Mouse (Mus musculus): ENCODE measurements around the gene Rara. TPM values are rescaled to one million over a fixed set of nuclear protein-coding genes. Genes with fewer than 3 reads are reported as not detected.
A peak's percentile ranks its signal among the peaks of the same experiment; 100 is the strongest.

The Rara gene
- polyA plus RNA-seq, 1 experiment from 2014 or later = 17.3 TPM

- peak overlapping the region; percentile 31 for H3K9ac ChIP-seq (replicated peaks)
Measured at GRCm38 (mm10) chr11:98966499-98967141, 39.0 kb downstream of the Rara start.

GRCm38 (mm10) chr11:98968079-98968478 lies 40.5 kb downstream of the Rara start:
- H3K4me1 ChIP-seq = peaks cover 87% of the 10 kb centered on the region
- ATAC-seq (ENCODE audit: low FRiP score, low read depth) = no peak
- H3K36me3 ChIP-seq = peaks cover 15% of the 10 kb centered on the region
- H3K4me3 ChIP-seq = no peak overlapping the region
- H3K9ac ChIP-seq (replicated peaks) = peak overlapping the region; percentile 50; the same call in 1 of the 2 replicates
- peak overlapping the region; percentile 52 for H3K4me2 ChIP-seq (replicated peaks)
- H3K27ac ChIP-seq (replicated peaks) = peak overlapping the region; percentile 95
- WGBS = 78% methylated on average over 16 of the region's 16 CpGs
- H3K9me3 ChIP-seq = no peaks in the 10 kb centered on the region
- peaks cover 16% of the 10 kb centered on the region for H3K27me3 ChIP-seq

More at GRCm38 (mm10) chr11:98966499-98967141, 39.0 kb downstream of the Rara start:
- Histone ChIP-seq H3K4me1 (peaks cover 100% of the 10 kb centered on the region), H3K4me2 (replicated peaks) (peak overlapping the region; percentile 91), H3K36me3 (0 out of 2 replicates have a peak, but pooled peaks cover 6% of the 10 kb centered on the region), H3K9me3 (no peaks in the 10 kb centered on the region), H3K27ac (replicated peaks) (peak overlapping the region; percentile 95), H3K4me3 (no peak overlapping the region), H3K27me3 (peaks cover 30% of the 10 kb centered on the region)
- 32% methylated on average over 9 of the region's 9 CpGs for WGBS
- ATAC-seq (ENCODE audit: low FRiP score, low read depth) = no peak

- Histone ChIP-seq H3K4me3 (peak overlapping the region; percentile 20), H3K4me1 (peaks cover 78% of the 10 kb centered on the region), H3K9ac (replicated peaks) (peak overlapping the region; percentile 50), H3K36me3 (peaks cover 22% of the 10 kb centered on the region), H3K9me3 (no peaks in the 10 kb centered on the region), H3K27me3 (0 out of 2 replicates have a peak, but pooled peaks cover 7% of the 10 kb centered on the region), H3K27ac (replicated peaks) (peak overlapping the region; percentile 95), H3K4me2 (replicated peaks) (peak overlapping the region; percentile 52)
- ATAC-seq (ENCODE audit: low FRiP score, low read depth) = peak; percentile 53
- 5% methylated on average over 20 of the region's 20 CpGs for WGBS
Measured at GRCm38 (mm10) chr11:98968716-98969495, 41.3 kb downstream of the Rara start.

GRCm38 (mm10) chr11:98969496-98969927 lies 41.9 kb downstream of the Rara start:
- 12% methylated on average over 17 of the region's 17 CpGs for WGBS
- peak overlapping the region; percentile 52 for H3K4me2 ChIP-seq (replicated peaks)

GRCm38 (mm10) chr11:98970191-98970925 lies 42.7 kb downstream of the Rara start:
- H3K4me3 ChIP-seq = no peak overlapping the region
- H3K9ac ChIP-seq (replicated peaks) = peak overlapping the region; percentile 50; the same call in 1 of the 2 replicates
- 0 out of 2 replicates have a peak, but pooled peaks cover 7% of the 10 kb centered on the region for H3K27me3 ChIP-seq
- peaks cover 64% of the 10 kb centered on the region for H3K4me1 ChIP-seq
- 63% methylated on average over 29 of the region's 29 CpGs for WGBS
- peak overlapping the region; percentile 95 for H3K27ac ChIP-seq (replicated peaks)
- ATAC-seq (ENCODE audit: low FRiP score, low read depth) = peak; percentile 0; the same call in 1 of the 2 replicates
- peaks cover 22% of the 10 kb centered on the region for H3K36me3 ChIP-seq
- H3K4me2 ChIP-seq (replicated peaks) = 0 out of 2 replicates have a peak overlapping the region, but pooled peaks have one; percentile 52
- H3K9me3 ChIP-seq = no peaks in the 10 kb centered on the region

More at GRCm38 (mm10) chr11:98969496-98969927, 41.9 kb downstream of the Rara start:
- 0 out of 2 replicates have a peak, but pooled peaks cover 7% of the 10 kb centered on the region for H3K27me3 ChIP-seq
- H3K27ac ChIP-seq (replicated peaks) = peak overlapping the region; percentile 95
- peak overlapping the region; percentile 50 for H3K9ac ChIP-seq (replicated peaks)
- peak overlapping the region; percentile 20 for H3K4me3 ChIP-seq
- H3K4me1 ChIP-seq = peaks cover 72% of the 10 kb centered on the region
- no peaks in the 10 kb centered on the region for H3K9me3 ChIP-seq
- peaks cover 22% of the 10 kb centered on the region for H3K36me3 ChIP-seq
- peak; percentile 28 for ATAC-seq (ENCODE audit: low FRiP score, low read depth)

GRCm38 (mm10) chr11:98971316-98972031 lies 43.9 kb downstream of the Rara start:
- WGBS = 79% methylated on average over 23 of the region's 23 CpGs
- no peak overlapping the region for H3K4me3 ChIP-seq
- H3K4me1 ChIP-seq = peaks cover 53% of the 10 kb centered on the region
- peak overlapping the region; percentile 95 for H3K27ac ChIP-seq (replicated peaks)
- H3K4me2 ChIP-seq (replicated peaks) = no peak overlapping the region
- no peaks in the 10 kb centered on the region for H3K9me3 ChIP-seq
- H3K9ac ChIP-seq (replicated peaks) = no peak overlapping the region
- H3K27me3 ChIP-seq = 0 out of 2 replicates have a peak, but pooled peaks cover 7% of the 10 kb centered on the region
- no peak for ATAC-seq (ENCODE audit: low FRiP score, low read depth)
- H3K36me3 ChIP-seq = peaks cover 22% of the 10 kb centered on the region

- peaks cover 45% of the 10 kb centered on the region for H3K4me1 ChIP-seq
- H3K9ac ChIP-seq (replicated peaks) = no peak overlapping the region
- H3K27ac ChIP-seq (replicated peaks) = no peak overlapping the region
- peaks cover 22% of the 10 kb centered on the region for H3K36me3 ChIP-seq
- H3K4me3 ChIP-seq = no peak overlapping the region
- 51% methylated on average over 9 of the region's 9 CpGs for WGBS
- H3K4me2 ChIP-seq (replicated peaks) = no peak overlapping the region
- ATAC-seq (ENCODE audit: low FRiP score, low read depth) = peak; percentile 8; the same call in 1 of the 2 replicates
- H3K27me3 ChIP-seq = 0 out of 2 replicates have a peak, but pooled peaks cover 7% of the 10 kb centered on the region
- no peaks in the 10 kb centered on the region for H3K9me3 ChIP-seq
Measured at GRCm38 (mm10) chr11:98972215-98972614, 44.6 kb downstream of the Rara start.

- WGBS = 89% methylated on average over 9 of the region's 9 CpGs
- no peaks in the 10 kb centered on the region for H3K9me3 ChIP-seq
- no peak overlapping the region for H3K9ac ChIP-seq (replicated peaks)
- no peak overlapping the region for H3K4me3 ChIP-seq
- no peak overlapping the region for H3K4me2 ChIP-seq (replicated peaks)
- peaks cover 39% of the 10 kb centered on the region for H3K4me1 ChIP-seq
- H3K36me3 ChIP-seq = peaks cover 22% of the 10 kb centered on the region
- ATAC-seq (ENCODE audit: low FRiP score, low read depth) = no peak
- 0 out of 2 replicates have a peak, but pooled peaks cover 7% of the 10 kb centered on the region for H3K27me3 ChIP-seq
- H3K27ac ChIP-seq (replicated peaks) = no peak overlapping the region
Measured at GRCm38 (mm10) chr11:98972801-98973360, 45.3 kb downstream of the Rara start.

- H3K4me3 ChIP-seq = no peak overlapping the region
- H3K27me3 ChIP-seq = peaks cover 7% of the 10 kb centered on the region; the same call in 1 of the 2 replicates
- 91% methylated on average over 14 of the region's 14 CpGs for WGBS
- no peak overlapping the region for H3K27ac ChIP-seq (replicated peaks)
- no peak overlapping the region for H3K9ac ChIP-seq (replicated peaks)
- no peaks in the 10 kb centered on the region for H3K9me3 ChIP-seq
- no peak for ATAC-seq (ENCODE audit: low FRiP score, low read depth)
- peaks cover 22% of the 10 kb centered on the region for H3K36me3 ChIP-seq
- H3K4me2 ChIP-seq (replicated peaks) = no peak overlapping the region
- H3K4me1 ChIP-seq = peaks cover 32% of the 10 kb centered on the region
Measured at GRCm38 (mm10) chr11:98973584-98973983, 46.0 kb downstream of the Rara start.

GRCm38 (mm10) chr11:98974213-98974612 lies 46.6 kb downstream of the Rara start:
- Histone ChIP-seq H3K27ac (replicated peaks) (no peak overlapping the region), H3K4me3 (no peak overlapping the region), H3K27me3 (peaks cover 12% of the 10 kb centered on the region), H3K36me3 (peaks cover 22% of the 10 kb centered on the region), H3K4me1 (peaks cover 25% of the 10 kb centered on the region), H3K9ac (replicated peaks) (no peak overlapping the region), H3K4me2 (replicated peaks) (no peak overlapping the region), H3K9me3 (no peaks in the 10 kb centered on the region)
- no peak for ATAC-seq (ENCODE audit: low FRiP score, low read depth)
- WGBS = 83% methylated on average over 6 of the region's 6 CpGs

Measured in midbrain, embryonic 12.5 days (tissue).